Mouse (Mus musculus) kidney, adult 8-10 months (tissue): ENCODE measurements around the gene Pex11g.

ENCODE experiments used
- DNase-seq, 2 experiments: peaks; one replicate each; pipeline ENCODE4 v3.0.0; 2022

Gene Pex11g

DNA sequence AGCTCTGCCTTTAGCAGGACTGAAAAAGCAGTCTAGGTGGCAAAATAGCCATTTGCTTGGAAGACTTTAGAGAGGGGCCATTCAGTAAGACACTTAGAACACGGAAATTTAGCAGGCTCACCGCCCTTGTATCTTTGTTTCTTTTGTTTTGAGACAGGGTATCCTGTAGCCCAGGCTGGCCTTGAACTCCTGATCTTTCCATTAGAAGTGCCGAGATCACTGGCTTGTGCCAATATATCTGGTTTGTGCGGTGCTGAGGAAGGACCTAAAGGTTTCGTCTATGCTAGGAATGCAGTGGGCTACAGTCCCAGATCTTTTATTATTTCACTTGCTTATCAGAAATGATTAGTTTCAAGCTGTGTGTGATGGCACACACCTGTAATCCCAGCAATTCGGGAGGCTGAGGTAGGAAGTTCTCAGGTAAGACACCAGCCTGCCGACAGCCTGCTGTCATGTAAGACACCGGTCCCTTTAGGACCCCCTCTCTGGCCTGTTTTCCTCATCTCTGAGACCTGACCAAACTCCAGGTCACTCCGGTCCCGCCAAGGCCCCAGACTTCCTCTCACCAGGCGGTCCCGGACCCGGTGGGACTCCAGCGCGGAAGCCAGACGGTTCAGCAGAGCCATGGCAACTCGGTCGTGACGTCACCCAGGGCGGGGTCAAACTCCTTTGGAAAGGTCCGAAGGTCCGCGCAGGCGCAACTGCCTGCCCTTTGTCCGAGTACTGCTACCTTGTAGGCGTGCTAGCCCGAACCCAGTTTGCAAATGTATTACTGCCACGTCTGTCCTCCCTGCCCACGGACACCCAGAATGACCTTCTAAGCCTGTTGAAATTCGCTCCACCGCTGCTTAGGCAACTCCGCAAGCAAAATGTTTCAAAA, at the start of gene Pex11g:
TSS of gene Pex11g (minus strand) at position 675 of the 880 bp plus-strand sequence.
- peak; percentile 99 to 100 for DNase-seq

DNA sequence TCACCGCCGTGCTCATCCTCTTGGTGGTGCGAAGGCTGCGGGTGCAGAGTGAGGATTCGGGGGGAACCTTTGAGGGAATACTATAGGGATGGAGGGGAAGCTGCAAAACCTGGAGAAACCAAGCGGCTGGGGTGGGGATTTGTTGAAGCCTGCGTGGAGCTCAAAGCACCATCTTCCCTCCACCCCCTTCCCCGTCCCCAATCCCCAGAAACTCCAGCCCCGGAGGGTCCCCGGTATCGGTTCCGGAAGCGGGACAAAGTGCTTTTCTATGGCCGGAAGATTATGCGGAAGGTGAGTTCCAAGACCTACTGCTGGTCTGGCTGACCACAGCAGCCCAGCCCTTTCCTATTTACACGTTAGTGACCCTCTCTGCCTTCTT, 49.6 kb upstream of the Pex11g start:
- DNase-seq, result no peak

DNA sequence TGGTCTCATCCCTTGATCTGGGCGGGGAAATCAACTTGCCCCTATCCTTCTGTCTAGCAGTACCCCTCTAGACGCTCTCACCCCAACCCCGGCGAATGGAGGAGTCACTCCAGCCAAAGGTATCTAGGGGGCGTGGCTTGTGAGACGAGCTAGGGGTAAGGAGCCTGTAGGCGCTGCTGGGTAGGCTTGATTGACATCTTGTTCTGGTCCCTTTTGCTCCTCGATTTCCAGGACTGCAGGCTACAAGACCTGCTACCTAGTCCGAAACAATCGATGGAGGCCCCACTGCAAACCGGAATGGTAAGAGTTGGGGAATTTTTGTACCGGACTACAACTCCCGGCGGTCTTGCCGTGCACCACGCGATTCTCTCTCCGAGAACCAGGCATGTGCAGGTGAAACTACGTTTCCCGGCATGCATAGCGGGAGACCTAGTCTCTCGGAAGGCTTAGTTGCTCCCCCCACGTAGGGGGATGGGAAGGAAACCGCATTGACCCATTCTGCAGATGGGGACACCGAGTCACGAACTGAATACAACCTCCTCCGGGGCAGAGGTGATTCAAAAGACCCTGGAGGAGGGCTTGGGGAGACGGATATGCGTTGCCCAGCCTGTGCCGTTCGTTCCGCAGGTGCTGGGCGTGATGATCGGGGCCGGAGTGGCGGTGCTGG, 49.1 kb upstream of the Pex11g start:
- DNase-seq, result peak; percentile 94 to 96

GRCm38 (mm10) chr8:3515771-3516417, 48.4 kb upstream of the Pex11g start:
- DNase-seq, result peak; percentile 49 to 61

- DNase-seq, result peak; percentile 89 to 94
Observed at GRCm38 (mm10) chr8:3515260-3515671, 47.8 kb upstream of the Pex11g start, which contains the start of gene Pnpla6. Pnpla6 (plus strand) TSS chr8:3515384.

DNA sequence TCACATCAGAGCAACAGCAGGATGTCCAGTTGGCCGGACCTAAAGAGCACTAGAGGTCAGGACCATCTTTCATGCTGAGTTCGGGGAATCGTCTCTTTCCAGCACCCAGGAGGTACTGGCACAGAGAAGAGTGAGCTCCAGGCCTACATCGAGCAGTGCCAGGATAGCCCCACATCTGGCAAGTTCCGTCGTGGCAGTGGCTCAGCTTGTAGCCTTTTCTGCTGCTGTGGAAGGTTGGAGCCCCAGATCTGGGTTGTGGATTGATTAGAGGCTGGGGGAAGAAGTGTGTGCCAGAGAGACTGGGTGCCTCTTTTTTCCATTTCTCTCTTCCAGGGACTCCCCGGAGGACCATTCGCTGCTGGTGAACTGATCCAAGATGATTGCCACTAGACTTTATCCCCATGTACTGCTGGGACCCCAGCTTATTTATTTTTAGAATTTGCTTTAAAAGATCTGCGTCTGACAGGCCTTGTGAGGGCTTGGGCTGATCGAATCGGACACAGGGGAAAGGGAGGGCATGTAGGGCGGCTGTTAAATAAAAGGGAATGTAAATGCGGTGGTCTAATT, 47.3 kb upstream of the Pex11g start:
- peak; percentile 21 to 30 for DNase-seq

- no peak for DNase-seq
Observed at GRCm38 (mm10) chr8:3507979-3508754, 40.7 kb upstream of the Pex11g start.

- DNase-seq, result no peak
Observed at GRCm38 (mm10) chr8:3502217-3502616, 34.7 kb upstream of the Pex11g start.

DNA sequence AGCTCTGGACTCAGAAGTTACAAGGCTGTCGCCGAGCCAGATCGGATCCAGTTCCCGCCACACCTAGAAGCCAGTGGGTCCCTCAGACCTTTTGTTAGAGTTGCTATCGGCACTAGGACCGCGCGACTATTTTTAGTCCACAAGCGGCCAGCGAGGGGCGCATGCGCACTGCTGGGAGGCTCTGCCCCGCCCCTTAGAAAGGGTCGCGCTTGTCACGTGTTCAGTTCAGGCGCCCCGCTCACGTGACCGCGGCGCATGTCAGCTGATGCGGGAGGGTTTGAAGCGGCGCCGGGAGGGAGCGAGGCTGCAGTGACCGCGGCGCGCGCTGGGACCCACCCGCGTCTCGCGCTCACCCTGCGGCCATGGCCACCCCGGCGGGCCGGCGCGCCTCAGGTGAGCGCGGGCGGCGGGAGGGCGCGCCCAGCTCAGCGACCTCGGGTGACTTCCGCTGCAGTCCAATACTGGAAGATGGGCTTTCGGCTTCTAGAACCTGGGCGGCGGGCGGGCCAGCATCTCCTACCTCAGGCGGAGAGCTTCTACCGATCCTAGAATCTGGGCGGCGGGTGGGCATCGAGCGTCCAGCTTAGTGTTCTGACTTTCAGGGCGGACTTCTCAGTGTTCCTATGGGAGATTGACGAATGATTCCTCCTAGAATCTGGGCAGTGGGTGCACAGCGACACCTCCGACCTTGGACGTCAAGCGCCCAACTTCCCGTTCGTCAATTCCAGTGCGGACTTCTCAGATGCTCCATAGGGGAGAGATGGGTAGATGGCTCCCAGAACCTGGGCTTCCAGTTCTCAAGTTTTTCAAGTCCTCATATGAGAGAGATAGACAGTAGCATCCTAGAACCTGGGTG, 33.0 kb upstream of the Pex11g start, which contains the start of gene Mcoln1:
TSS of gene Mcoln1 (plus strand) at position 223 of the 856 bp plus-strand sequence.
- peak; percentile 97 to 99 for DNase-seq

DNA sequence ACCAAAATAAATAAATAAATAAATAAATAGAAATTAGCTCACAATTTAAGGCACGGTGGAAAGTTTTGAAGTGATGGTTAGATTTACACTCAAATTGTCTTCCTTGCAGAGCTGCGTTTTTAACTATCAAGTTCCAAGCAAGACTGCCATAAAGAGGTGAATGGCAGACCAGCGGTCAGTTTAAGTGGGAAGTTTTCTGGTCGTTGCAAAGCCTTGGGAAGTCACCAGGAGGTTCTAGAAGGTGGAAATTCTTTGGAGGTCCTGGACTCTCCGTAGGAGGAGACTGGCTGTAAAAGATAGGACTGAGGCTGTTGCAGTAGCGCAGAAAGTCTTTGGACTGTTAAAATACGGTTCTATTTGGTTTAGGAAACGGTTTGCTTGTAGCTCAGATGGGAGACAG, 32.3 kb upstream of the Pex11g start:
- no peak for DNase-seq

DNA sequence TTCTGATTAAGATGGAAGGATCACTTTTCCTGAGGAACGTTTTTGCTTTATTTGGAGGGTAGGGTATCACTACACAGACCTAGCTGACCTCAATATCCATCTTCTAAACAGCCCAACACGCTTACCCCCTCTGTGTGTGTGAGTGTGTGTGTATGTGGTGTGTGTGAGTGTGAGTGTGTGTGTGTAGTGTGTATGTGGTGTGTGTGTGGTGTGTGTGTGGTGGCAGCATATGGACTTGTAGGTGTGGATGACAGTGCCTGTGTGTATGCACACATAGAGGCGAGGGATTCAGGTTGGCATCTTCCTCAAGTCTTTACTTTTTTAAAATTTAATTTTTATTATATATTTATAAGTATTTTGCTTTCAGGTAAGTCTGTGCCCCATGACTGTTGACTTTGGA, 31.1 kb upstream of the Pex11g start:
- DNase-seq, result no peak

DNA sequence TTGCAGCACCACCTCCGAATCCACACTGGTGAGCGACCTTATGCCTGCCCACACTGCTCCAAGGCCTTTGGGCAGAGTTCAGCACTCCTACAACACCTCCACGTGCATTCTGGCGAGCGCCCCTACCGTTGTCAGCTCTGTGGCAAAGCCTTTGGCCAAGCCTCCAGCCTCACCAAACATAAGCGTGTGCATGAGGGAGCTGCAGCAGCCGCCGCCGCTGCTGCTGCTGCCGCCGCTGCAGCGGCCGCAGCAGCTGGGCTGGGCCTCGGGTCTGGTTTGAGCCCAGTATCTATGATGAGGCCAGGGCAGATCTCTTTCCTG, 28.9 kb upstream of the Pex11g start:
- DNase-seq, result no peak

- no peak for DNase-seq
Observed at GRCm38 (mm10) chr8:3495578-3496427, 28.3 kb upstream of the Pex11g start.

DNA sequence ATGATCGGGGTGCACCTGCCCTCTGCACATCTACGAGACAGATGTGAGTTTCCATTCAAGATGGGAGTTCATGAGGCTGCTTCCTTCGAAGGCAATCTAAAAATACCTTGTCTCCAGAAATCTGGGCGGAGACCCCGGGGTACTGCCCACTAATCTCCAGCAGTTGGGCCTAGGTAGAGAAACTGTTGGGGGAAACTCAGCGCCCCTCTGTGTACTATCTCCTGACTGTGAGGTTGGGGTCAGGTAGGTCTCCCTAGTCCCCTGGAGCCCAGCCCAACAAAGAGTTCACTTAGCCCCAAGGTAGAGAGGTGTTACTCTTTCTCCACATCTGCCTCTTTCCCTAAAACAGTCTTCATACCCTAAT, 26.3 kb upstream of the Pex11g start:
- DNase-seq, result no peak

- DNase-seq, result peak; percentile 56
Observed at GRCm38 (mm10) chr8:3492901-3493844, 25.7 kb upstream of the Pex11g start, which contains the start of gene Zfp358. Zfp358 (plus strand) TSS chr8:3493138.

DNA sequence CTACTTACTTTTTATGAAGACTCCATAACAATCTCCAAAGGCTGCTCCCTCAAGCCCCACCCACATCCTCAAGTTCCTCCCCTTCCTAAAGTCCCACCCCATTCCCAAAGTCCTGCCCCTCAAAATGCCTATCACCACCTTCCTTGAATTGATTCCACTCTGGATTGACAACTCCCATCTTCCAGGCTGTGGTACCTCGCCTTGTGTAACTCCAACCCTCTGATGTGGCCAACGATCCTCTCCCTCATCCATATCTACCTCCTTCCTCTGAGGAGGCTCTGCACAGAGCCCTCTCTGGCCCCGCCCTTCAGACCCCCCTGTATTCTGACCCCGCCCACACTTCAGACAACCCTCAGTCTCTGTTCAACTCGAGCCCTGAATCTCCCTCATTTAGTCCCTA, 17.7 kb upstream of the Pex11g start:
- DNase-seq, result no peak

DNA sequence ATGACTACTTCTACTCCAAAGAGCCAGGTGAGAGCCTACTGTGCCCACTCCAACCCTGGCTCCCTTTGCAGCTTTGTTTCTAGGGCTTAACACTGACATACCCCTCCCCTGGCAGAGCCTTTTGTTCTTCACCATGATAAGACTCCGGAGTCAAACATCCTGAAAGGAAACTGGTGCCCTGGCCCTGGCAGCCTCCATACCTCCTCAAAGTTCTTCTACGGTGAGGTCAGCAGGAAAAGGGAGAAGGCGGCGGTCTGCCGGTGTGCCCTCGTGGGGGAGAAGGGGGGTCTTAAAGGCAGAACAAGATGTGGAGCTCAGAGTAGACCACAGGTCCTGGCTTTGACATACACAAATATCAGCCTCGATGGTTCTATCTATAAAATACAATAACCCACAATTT, 16.1 kb upstream of the Pex11g start:
- no peak for DNase-seq

DNA sequence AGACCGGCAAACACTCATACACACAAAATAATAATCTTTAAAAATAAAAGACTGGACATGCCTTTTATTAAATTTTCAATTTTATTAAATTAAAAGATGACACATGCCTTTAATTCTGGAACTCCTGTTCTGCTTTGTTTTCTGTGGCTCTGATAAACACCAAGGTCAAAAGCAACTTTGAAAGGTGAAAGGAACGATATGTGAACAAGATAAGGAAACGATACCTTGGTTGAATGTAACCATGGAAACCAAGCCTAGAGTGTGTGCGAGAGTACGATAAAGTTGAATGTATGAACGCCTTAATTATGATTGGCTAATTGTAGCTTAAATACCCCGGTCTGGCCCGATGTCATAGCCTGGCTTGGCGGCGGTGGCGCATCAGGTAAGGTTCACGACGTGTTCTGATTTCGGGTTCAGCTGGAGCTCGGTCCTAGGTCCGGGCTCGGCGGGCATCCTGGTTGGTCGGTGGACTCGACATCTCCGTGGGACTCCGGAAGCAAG, 14.8 kb upstream of the Pex11g start:
- no peak for DNase-seq

- DNase-seq, result no peak
Observed at GRCm38 (mm10) chr8:3481605-3482004, 14.1 kb upstream of the Pex11g start.
